Mouse (Mus musculus): ENCODE measurements around the gene Pcnp. TPM values are rescaled to one million over a fixed set of nuclear protein-coding genes. Genes with fewer than 3 reads are reported as not detected.
A peak's percentile ranks its signal among the peaks of the same experiment; 100 is the strongest.
"Not testable (repeated sequence)": the region's sequence is repeated elsewhere in the genome, so short reads cannot be mapped to it uniquely, and the experiment has no call there.

Gene Pcnp
- polyA plus RNA-seq (2014; fragmentation: Nextera tagmentation; extraction: Ambion mirVana) = 228 and 236 TPM in 2 replicates

- Histone ChIP-seq H3K9ac (ENCODE audit: low read depth, low read length) (peak within 1 kb of the TSS; percentile 98), H3K4me3 (ENCODE audit: low read length) (peak within 1 kb of the TSS; percentile 94), H3K4me1 (ENCODE audit: control insufficient read depth, insufficient read depth, low read length) (peaks cover 11% of the 10 kb centered on the region), H3K9me3 (ENCODE audit: control insufficient read depth, low read length) (no peaks in the 10 kb centered on the region), H3K4me2 (replicated peaks; ENCODE audit: low read depth, low read length) (peak within 1 kb of the TSS; percentile 63), H3K27ac (ENCODE audit: low read depth, low read length) (peak within 1 kb of the TSS; percentile 92), H3K27me3 (ENCODE audit: control insufficient read depth, insufficient read depth, low read length) (no peaks in the 10 kb centered on the region), H3K36me3 (ENCODE audit: control insufficient read depth, insufficient read depth, low read length) (peaks cover 40% of the 10 kb centered on the region; the same call in 1 of the 2 replicates)
- ATAC-seq (ENCODE audit: low FRiP score, low TSS enrichment) = peak; percentile 100
- under 1% methylated on average over 39 of the region's 39 CpGs for WGBS
These were observed at the start of gene Pcnp for GRCm38 (mm10) chr16:56029661-56030082. Gene Pcnp, minus strand, starts transcription at chr16:56029739.

- Histone ChIP-seq H3K36me3 (ENCODE audit: control insufficient read depth, insufficient read depth, low read length) (no peaks in the 10 kb centered on the region), H3K27me3 (ENCODE audit: control insufficient read depth, insufficient read depth, low read length) (no peaks in the 10 kb centered on the region), H3K9me3 (ENCODE audit: control insufficient read depth, low read length) (no peaks in the 10 kb centered on the region), H3K9ac (ENCODE audit: low read depth, low read length) (peak overlapping the region; percentile 71; the same call in 1 of the 2 replicates), H3K27ac (ENCODE audit: low read depth, low read length) (peak overlapping the region; percentile 92; the same call in 1 of the 2 replicates), H3K4me2 (replicated peaks; ENCODE audit: low read depth, low read length) (peak overlapping the region; percentile 53), H3K4me1 (ENCODE audit: control insufficient read depth, insufficient read depth, low read length) (peaks cover 5% of the 10 kb centered on the region; the same call in 1 of the 2 replicates), H3K4me3 (ENCODE audit: low read length) (peak overlapping the region; percentile 78)
- no peak for ATAC-seq (ENCODE audit: low FRiP score, low TSS enrichment)
- WGBS = 13% methylated on average over 11 of the region's 11 CpGs
These were observed 46.8 kb upstream of the Pcnp start for GRCm38 (mm10) chr16:56076121-56076869.

DNA sequence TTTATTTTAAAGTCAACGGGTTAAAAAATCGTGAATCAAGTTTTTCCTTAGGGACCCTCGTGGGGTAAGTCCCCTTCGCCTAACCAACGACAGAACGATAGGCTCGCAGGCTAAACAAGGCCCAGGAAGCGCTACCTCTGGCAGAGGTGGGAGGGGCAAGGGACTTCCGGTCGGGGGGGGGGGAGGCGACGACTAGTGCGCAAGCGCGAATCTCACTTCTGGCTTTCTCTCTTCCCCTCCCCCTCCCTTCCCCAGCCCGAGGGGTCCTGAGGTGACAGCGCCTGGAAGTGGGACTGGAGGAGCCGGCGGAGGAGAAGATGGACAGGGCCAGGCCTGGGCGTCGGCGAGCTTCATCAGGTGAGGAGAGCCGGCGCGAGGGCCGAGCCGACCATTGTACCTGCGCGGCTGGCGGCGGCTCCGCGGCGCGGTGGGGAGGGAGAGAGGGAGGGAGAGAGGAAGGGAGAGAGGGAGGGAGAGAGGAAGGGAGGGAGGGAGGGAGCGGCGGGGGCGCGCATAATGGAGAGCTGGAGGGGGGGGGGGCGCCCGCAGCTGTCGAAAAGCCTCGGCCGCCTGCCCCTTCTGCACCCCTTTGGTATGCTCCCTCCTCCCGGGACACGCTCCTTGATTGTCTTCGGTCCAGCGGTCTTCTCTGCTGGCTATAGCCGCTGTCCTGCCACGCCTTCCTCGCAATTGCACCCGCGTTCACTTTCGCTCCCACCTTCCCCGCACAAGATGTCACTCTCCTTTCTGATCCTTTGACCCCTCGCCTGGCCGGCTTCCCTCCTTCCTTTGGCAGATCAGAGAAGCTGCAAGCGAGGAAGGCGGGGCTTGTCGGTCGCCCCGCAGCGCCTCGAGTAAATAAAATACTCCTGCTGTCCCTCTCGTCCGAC, 45.9 kb upstream of the Pcnp start:
- peak; percentile 89 for ATAC-seq (ENCODE audit: low FRiP score, low TSS enrichment)
- Histone ChIP-seq H3K4me2 (replicated peaks; ENCODE audit: low read depth, low read length) (peak overlapping the region; percentile 53), H3K9me3 (ENCODE audit: control insufficient read depth, low read length) (no peaks in the 10 kb centered on the region), H3K4me1 (ENCODE audit: control insufficient read depth, insufficient read depth, low read length) (peaks cover 5% of the 10 kb centered on the region; the same call in 1 of the 2 replicates), H3K27ac (ENCODE audit: low read depth, low read length) (peak overlapping the region; percentile 92), H3K9ac (ENCODE audit: low read depth, low read length) (peak overlapping the region; percentile 71), H3K4me3 (ENCODE audit: low read length) (peak overlapping the region; percentile 78), H3K36me3 (ENCODE audit: control insufficient read depth, insufficient read depth, low read length) (no peaks in the 10 kb centered on the region), H3K27me3 (ENCODE audit: control insufficient read depth, insufficient read depth, low read length) (no peaks in the 10 kb centered on the region)
- WGBS = 1% methylated on average over 37 of the region's 66 CpGs

GRCm38 (mm10) chr16:56074565-56074964, 45.0 kb upstream of the Pcnp start:
- H3K27ac ChIP-seq (ENCODE audit: low read depth, low read length) = no peak overlapping the region
- H3K9me3 ChIP-seq (ENCODE audit: control insufficient read depth, low read length) = no peaks in the 10 kb centered on the region
- no peak overlapping the region for H3K4me3 ChIP-seq (ENCODE audit: low read length)
- no peak for ATAC-seq (ENCODE audit: low FRiP score, low TSS enrichment)
- peaks cover 5% of the 10 kb centered on the region; the same call in 1 of the 2 replicates for H3K4me1 ChIP-seq (ENCODE audit: control insufficient read depth, insufficient read depth, low read length)
- 0 out of 2 replicates have a peak overlapping the region, but pooled peaks have one; percentile 71 for H3K9ac ChIP-seq (ENCODE audit: low read depth, low read length)
- H3K4me2 ChIP-seq (replicated peaks; ENCODE audit: low read depth, low read length) = no peak overlapping the region; the same call in 1 of the 2 replicates
- H3K36me3 ChIP-seq (ENCODE audit: control insufficient read depth, insufficient read depth, low read length) = no peaks in the 10 kb centered on the region
- 75% methylated on average over 5 of the region's 5 CpGs for WGBS
- H3K27me3 ChIP-seq (ENCODE audit: control insufficient read depth, insufficient read depth, low read length) = no peaks in the 10 kb centered on the region

- Histone ChIP-seq H3K9me3 (ENCODE audit: control insufficient read depth, low read length) (no peaks in the 10 kb centered on the region), H3K27me3 (ENCODE audit: control insufficient read depth, insufficient read depth, low read length) (no peaks in the 10 kb centered on the region), H3K4me3 (ENCODE audit: low read length) (no peak overlapping the region), H3K27ac (ENCODE audit: low read depth, low read length) (no peak overlapping the region), H3K4me2 (replicated peaks; ENCODE audit: low read depth, low read length) (no peak overlapping the region), H3K9ac (ENCODE audit: low read depth, low read length) (no peak overlapping the region), H3K4me1 (ENCODE audit: control insufficient read depth, insufficient read depth, low read length) (peaks cover 5% of the 10 kb centered on the region; the same call in 1 of the 2 replicates), H3K36me3 (ENCODE audit: control insufficient read depth, insufficient read depth, low read length) (no peaks in the 10 kb centered on the region)
- WGBS = 90% methylated on average over 1 of the region's 1 CpGs
- ATAC-seq (ENCODE audit: low FRiP score, low TSS enrichment) = 0 out of 2 replicates have a peak, but pooled peaks have one; percentile 8
These were observed 44.6 kb upstream of the Pcnp start for GRCm38 (mm10) chr16:56074122-56074521.

GRCm38 (mm10) chr16:56073150-56073549, 43.6 kb upstream of the Pcnp start:
- H3K9ac ChIP-seq (ENCODE audit: low read depth, low read length); ATAC-seq (ENCODE audit: low FRiP score, low TSS enrichment); H3K4me2 ChIP-seq (replicated peaks; ENCODE audit: low read depth, low read length); H3K4me3 ChIP-seq (ENCODE audit: low read length); H3K27ac ChIP-seq (ENCODE audit: low read depth, low read length); H3K4me1 ChIP-seq (ENCODE audit: control insufficient read depth, insufficient read depth, low read length); H3K9me3 ChIP-seq (ENCODE audit: control insufficient read depth, low read length); H3K36me3 ChIP-seq (ENCODE audit: control insufficient read depth, insufficient read depth, low read length); H3K27me3 ChIP-seq (ENCODE audit: control insufficient read depth, insufficient read depth, low read length): not testable (repeated sequence)
- WGBS = 91% methylated on average over 6 of the region's 6 CpGs

- H3K4me3 ChIP-seq (ENCODE audit: low read length) = no peak overlapping the region
- ATAC-seq (ENCODE audit: low FRiP score, low TSS enrichment) = no peak
- WGBS = 68% methylated on average over 6 of the region's 6 CpGs
These were observed 43.0 kb upstream of the Pcnp start for GRCm38 (mm10) chr16:56072533-56072932.

DNA sequence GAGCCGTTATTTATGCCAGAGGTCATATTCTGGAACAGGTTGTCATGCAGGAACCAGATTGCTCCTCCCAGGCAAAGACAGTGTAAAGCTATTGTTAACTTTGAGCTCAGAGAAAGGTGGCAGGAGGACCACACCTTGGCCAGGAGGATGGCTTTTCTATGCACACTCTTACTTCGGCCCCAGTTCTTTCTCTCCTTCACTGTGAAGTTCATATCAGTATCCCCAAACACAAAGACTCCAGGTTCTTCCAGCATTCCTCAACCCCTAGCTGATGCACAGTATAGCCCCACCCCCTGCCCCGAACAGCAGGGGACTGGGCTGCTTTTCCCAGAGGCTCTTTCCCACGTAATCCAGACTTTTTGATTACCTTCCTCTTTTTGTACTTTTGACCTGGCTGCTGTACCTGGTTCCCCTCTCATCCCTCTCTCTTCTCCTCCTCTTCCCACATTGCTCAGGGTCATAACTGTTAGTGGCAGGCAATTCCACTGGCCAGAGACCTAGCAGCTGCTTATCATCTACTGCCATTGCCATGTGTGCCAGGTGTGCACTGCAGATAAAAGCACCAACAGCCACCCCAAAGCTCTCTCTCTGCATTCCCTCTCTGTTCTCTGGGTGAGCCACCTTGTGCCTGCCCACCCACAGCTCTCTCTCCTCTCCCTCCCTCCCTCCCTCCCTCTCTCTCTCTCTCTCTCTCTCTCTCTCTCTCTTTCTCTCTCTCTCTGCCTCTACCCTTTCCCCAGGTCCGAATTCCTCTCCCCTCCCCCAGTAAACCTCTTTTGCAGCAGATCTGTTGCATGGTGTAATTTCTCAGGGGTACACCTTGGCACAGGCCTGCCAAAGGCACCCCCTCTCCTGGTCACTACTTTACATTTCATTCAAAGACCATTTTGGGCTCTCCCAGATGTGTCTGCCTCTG, 42.0 kb upstream of the Pcnp start:
- Histone ChIP-seq H3K27me3 (ENCODE audit: control insufficient read depth, insufficient read depth, low read length) (no peaks in the 10 kb centered on the region), H3K4me2 (replicated peaks; ENCODE audit: low read depth, low read length) (no peak overlapping the region), H3K36me3 (ENCODE audit: control insufficient read depth, insufficient read depth, low read length) (no peaks in the 10 kb centered on the region), H3K27ac (ENCODE audit: low read depth, low read length) (no peak overlapping the region), H3K4me1 (ENCODE audit: control insufficient read depth, insufficient read depth, low read length) (peaks cover 2% of the 10 kb centered on the region; the same call in 1 of the 2 replicates), H3K9ac (ENCODE audit: low read depth, low read length) (no peak overlapping the region), H3K9me3 (ENCODE audit: control insufficient read depth, low read length) (no peaks in the 10 kb centered on the region), H3K4me3 (ENCODE audit: low read length) (no peak overlapping the region)
- WGBS = 43% methylated on average over 5 of the region's 5 CpGs
- no peak for ATAC-seq (ENCODE audit: low FRiP score, low TSS enrichment)

More at GRCm38 (mm10) chr16:56072533-56072932, 43.0 kb upstream of the Pcnp start:
- H3K4me2 ChIP-seq (replicated peaks; ENCODE audit: low read depth, low read length) = no peak overlapping the region
- H3K36me3 ChIP-seq (ENCODE audit: control insufficient read depth, insufficient read depth, low read length) = no peaks in the 10 kb centered on the region
- H3K4me1 ChIP-seq (ENCODE audit: control insufficient read depth, insufficient read depth, low read length) = peaks cover 5% of the 10 kb centered on the region; the same call in 1 of the 2 replicates
- H3K27me3 ChIP-seq (ENCODE audit: control insufficient read depth, insufficient read depth, low read length) = no peaks in the 10 kb centered on the region
- no peaks in the 10 kb centered on the region for H3K9me3 ChIP-seq (ENCODE audit: control insufficient read depth, low read length)
- H3K27ac ChIP-seq (ENCODE audit: low read depth, low read length) = no peak overlapping the region
- H3K9ac ChIP-seq (ENCODE audit: low read depth, low read length) = no peak overlapping the region

Measured in kidney, embryonic 14.5 days (tissue).